Mouse (Mus musculus) small intestine, adult 2 months (tissue): ENCODE results near the gene Foxc2. TPM values are rescaled to one million over a fixed set of nuclear protein-coding genes. Genes with fewer than 3 reads are reported as not detected.

ENCODE experiments used
- H3K27ac ChIP-seq: fragments of 200-500 bp; 2 replicates; pipeline ENCODE4 v1.5.1; 2012; ENCODE audit warnings: low read depth, low read length, control low read depth, inconsistent platforms; ENCODE audit not compliant: insufficient read depth
- H3K27me3 ChIP-seq: fragments of 200-500 bp; 2 replicates; pipeline ENCODE4 v1.6.1; 2012; ENCODE audit warnings: mild to moderate bottlenecking, moderate library complexity, low read length, inconsistent platforms; ENCODE audit not compliant: control insufficient read depth, insufficient read depth
- H3K36me3 ChIP-seq: fragments of 200-500 bp; 2 replicates; pipeline ENCODE4 v1.6.1; 2012; ENCODE audit warnings: mild to moderate bottlenecking, low read length, control low read depth, inconsistent platforms; ENCODE audit not compliant: control insufficient read depth, insufficient read depth
- H3K4me1 ChIP-seq: fragments of 200-500 bp; 2 replicates; pipeline ENCODE4 v1.6.1; 2012; ENCODE audit warnings: low read length, inconsistent platforms, mixed read lengths; ENCODE audit not compliant: control insufficient read depth, insufficient read depth, insufficient read length
- H3K4me3 ChIP-seq: fragments of 200-500 bp; 2 replicates; pipeline ENCODE4 v1.5.1; 2012; ENCODE audit warnings: low read depth, mild to moderate bottlenecking, control low read depth, inconsistent platforms, low read length, moderate library complexity
- CTCF ChIP-seq: fragments of 200-500 bp; IDR thresholded peaks from 2 replicates; pipeline ENCODE4 v1.5.1; 2012; ENCODE audit warnings: low read depth, mild to moderate bottlenecking, control low read depth, inconsistent platforms, low read length, moderate library complexity, mixed read lengths; ENCODE audit not compliant: insufficient replicate concordance, insufficient read length; ENCODE audit errors: extremely low read depth
- POLR2A ChIP-seq: fragments of 200-500 bp; IDR thresholded peaks from 2 replicates; pipeline ENCODE4 v1.6.1; 2012; ENCODE audit warnings: low read depth, mild to moderate bottlenecking, control low read depth, inconsistent platforms, low read length, moderate library complexity
- WGBS: fragments of 180-500 bp; shearing (Covaris S2); methylation state at CpG from one replicate; pipeline ENCODE4 v1.1.7; 2018; 5-methylcytosine and 5-hydroxymethylcytosine counted together
- polyA plus RNA-seq: library from polyadenylated mRNA; depleted of rRNA; stranded (reverse); fragments of >200 nt; gene quantifications from 2 replicates; pipeline ENCODE4 v1.2.3, GENCODE M21; 2012

Foxc2 gene
- polyA plus RNA-seq, 1 experiment = 0.53 TPM

- H3K4me3 ChIP-seq = no peak overlapping the region
- no peak for TF ChIP-seq POLR2A
- TF ChIP-seq CTCF = no peak
- H3K36me3 ChIP-seq = peaks cover 6% of the 10 kb centered on the region; the same call in 1 of the 2 replicates
- 53% methylated on average over 6 of the region's 6 CpGs for WGBS
- H3K27me3 ChIP-seq = peaks cover 27% of the 10 kb centered on the region
- H3K27ac ChIP-seq = no peak overlapping the region
- peaks cover 2% of the 10 kb centered on the region for H3K4me1 ChIP-seq
These were observed 22.5 kb upstream of the Foxc2 start for GRCm38 (mm10) chr8:121093496-121093895.

GRCm38 (mm10) chr8:121104049-121104818 is 11.7 kb upstream of the Foxc2 start:
- no peak for TF ChIP-seq POLR2A
- peak; percentile 96 for TF ChIP-seq CTCF
- 57% methylated on average over 17 of the region's 17 CpGs for WGBS
- H3K36me3 ChIP-seq = peaks cover 13% of the 10 kb centered on the region

GRCm38 (mm10) chr8:121107668-121108656 is 8.0 kb upstream of the Foxc2 start, which contains the start of gene Mthfsd:
Gene Mthfsd (minus strand): TSS chr8:121108392.
- Histone ChIP-seq H3K4me3 (peak within 1 kb of the TSS; percentile 82), H3K36me3 (no peaks in the 10 kb centered on the region; the same call in 1 of the 2 replicates), H3K27me3 (no peaks in the 10 kb centered on the region), H3K4me1 (peaks cover 6% of the 10 kb centered on the region; the same call in 1 of the 2 replicates), H3K27ac (peak within 1 kb of the TSS; percentile 61)
- no peak; the same call in 1 of the 2 replicates for TF ChIP-seq CTCF
- peak; percentile 69; the same call in 1 of the 2 replicates for TF ChIP-seq POLR2A
- under 1% methylated on average over 75 of the region's 75 CpGs for WGBS

More at GRCm38 (mm10) chr8:121104049-121104818, 11.7 kb upstream of the Foxc2 start:
- H3K4me3 ChIP-seq = no peak overlapping the region
- H3K4me1 ChIP-seq = peaks cover 6% of the 10 kb centered on the region; the same call in 1 of the 2 replicates
- no peaks in the 10 kb centered on the region for H3K27me3 ChIP-seq
- H3K27ac ChIP-seq = no peak overlapping the region

GRCm38 (mm10) chr8:121108657-121109056 is 7.3 kb upstream of the Foxc2 start:
- no peak for TF ChIP-seq CTCF
- no peak for TF ChIP-seq POLR2A
- Histone ChIP-seq H3K4me1 (peaks cover 6% of the 10 kb centered on the region; the same call in 1 of the 2 replicates), H3K27me3 (peaks cover 3% of the 10 kb centered on the region; the same call in 1 of the 2 replicates), H3K4me3 (peak overlapping the region; percentile 82), H3K36me3 (no peaks in the 10 kb centered on the region), H3K27ac (no peak overlapping the region)
- WGBS = 9% methylated on average over 5 of the region's 5 CpGs

GRCm38 (mm10) chr8:121111145-121111907 is 4.6 kb upstream of the Foxc2 start:
- WGBS = 35% methylated on average over 7 of the region's 7 CpGs
- Histone ChIP-seq H3K27me3 (peaks cover 25% of the 10 kb centered on the region), H3K27ac (no peak overlapping the region), H3K4me1 (peaks cover 8% of the 10 kb centered on the region; the same call in 1 of the 2 replicates), H3K36me3 (no peaks in the 10 kb centered on the region), H3K4me3 (no peak overlapping the region)
- TF ChIP-seq CTCF (no peak), POLR2A (no peak)

GRCm38 (mm10) chr8:121113261-121113660 is 2.7 kb upstream of the Foxc2 start:
- no peak overlapping the region for H3K27ac ChIP-seq
- TF ChIP-seq POLR2A (no peak; the same call in 1 of the 2 replicates), CTCF (peak; percentile 98; the same call in 1 of the 2 replicates)
- H3K27me3 ChIP-seq = peaks cover 44% of the 10 kb centered on the region
- peaks cover 9% of the 10 kb centered on the region; the same call in 1 of the 2 replicates for H3K4me1 ChIP-seq
- H3K36me3 ChIP-seq = no peaks in the 10 kb centered on the region
- 2% methylated on average over 21 of the region's 21 CpGs for WGBS
- no peak overlapping the region for H3K4me3 ChIP-seq
